Mouse (Mus musculus) olfactory bulb, adult 2 months (tissue): ENCODE measurements around the gene Wdr62.

Source experiments
- CTCF ChIP-seq: fragments of 200-500 bp; IDR thresholded peaks from 2 replicates; pipeline ENCODE4 v1.5.1; 2012; ENCODE audit warnings: low read depth, mild to moderate bottlenecking, low read length, moderate library complexity; ENCODE audit not compliant: insufficient read depth
- POLR2A ChIP-seq: fragments of 200-500 bp; IDR thresholded peaks from 2 replicates; pipeline ENCODE4 v1.6.1; 2012; ENCODE audit warnings: mild to moderate bottlenecking, low read depth, low read length, moderate library complexity; ENCODE audit not compliant: insufficient read depth

DNA sequence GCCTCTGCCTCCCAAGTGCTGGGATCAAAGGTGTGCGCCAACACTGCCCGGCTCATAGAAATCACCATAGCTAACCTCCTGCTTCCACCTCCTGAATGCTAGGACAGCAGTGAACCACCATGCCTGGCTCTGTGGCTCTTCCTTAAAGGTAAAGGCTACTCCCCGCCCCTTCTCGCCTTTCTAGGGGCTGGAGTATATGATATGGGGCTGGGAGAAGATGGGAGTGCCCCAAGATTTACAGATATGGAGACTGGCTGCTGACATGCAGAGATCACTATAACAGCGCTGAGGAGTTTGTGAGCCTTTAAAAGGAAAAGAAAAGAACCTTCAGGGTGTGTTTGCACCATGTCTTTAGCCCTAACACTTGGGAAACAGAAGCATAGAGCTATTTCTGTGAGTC, 58.0 kb downstream of the Wdr62 start:
- no peak for TF ChIP-seq POLR2A
- TF ChIP-seq CTCF: no peak
